Mouse (Mus musculus) right cerebral cortex, postnatal 25 days (tissue): ENCODE measurements at regions not wholly inside any gene's neighbourhood (a gene's known extent, or its start where the extent isn't known, plus 50 kb on each side); places are given as distances from the start of the nearest gene placed in this dataset.

Experiments
- DNase-seq: peaks from one replicate; pipeline ENCODE4 v3.0.0; 2022

DNA sequence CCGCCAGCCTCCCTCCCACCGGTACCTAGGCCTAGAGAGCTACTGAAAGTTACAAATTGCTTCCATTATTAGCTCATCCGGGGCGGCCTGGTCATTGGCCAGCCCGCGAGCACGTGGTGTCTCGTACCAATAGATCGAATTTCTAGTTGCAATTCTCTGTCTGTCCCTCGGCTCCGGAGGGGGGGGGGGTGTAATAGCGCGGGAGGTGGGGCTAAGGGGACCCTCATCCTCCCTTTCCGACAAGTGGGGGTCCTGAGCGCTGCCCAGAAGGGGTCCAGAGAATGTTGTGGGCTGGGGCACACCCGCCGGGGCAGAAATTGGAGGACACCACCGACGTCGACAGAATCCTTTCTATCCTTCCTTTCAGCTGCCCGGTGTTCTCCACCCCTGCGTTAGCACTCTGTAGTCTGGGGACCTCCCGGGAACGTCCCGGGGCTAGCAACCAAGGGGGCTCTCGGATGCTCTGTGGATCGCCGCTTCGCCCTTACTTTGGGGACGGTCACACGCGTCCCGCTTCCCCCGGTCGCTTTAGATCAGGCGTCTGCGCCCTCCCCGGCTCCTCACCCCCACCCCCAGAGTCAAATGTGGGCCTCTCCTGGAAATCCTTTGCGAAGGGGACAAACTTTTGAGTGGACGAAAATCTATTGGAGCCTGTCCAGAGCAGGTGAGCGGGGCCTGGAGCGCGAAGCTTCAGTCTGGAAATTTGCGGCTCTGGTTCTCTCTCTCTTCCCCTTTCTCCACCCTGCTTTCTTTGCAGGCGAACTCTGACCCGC lies 64.6 kb downstream of the Smug1 start:
- no peak for DNase-seq

DNA sequence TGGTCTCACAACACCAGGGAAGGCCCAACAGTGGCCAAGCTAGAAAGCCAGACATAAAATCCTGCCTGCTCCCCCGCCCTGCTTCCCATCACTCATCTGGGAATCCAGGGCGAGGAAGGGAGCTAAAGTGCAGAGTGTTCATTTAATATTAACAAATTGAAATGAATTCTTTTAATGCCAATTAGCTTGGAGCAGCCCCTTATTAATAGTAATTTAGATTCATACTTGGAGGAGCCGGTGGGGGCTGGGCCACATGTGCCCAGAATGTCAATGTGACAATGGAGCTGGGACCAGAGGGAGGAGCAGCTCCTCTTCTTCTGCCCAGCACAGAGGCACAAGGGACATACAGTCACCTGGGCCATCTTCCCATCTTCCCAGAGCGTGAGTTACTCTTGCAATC lies 66.8 kb downstream of the Smug1 start:
- no peak for DNase-seq

DNA sequence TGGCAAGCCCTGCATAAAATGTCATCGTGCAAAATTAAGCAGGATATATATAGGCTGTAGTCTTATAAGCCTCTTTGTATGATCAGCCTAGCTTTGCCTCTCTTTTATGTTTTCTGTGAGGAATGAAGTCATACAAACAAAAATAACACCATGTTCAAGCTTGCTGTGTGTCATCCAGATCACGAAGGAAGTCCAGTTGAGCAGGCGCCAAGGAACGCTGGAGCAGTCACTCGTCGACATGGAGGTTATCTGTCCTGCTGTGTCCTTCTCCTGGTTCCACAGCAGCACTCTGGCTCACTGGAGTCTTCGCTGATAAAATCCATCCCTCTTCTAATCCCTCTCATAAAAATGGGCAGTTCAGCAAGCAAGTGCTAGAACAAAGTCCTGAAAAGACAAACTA lies 72.4 kb downstream of the Smug1 start:
- no peak for DNase-seq

DNA sequence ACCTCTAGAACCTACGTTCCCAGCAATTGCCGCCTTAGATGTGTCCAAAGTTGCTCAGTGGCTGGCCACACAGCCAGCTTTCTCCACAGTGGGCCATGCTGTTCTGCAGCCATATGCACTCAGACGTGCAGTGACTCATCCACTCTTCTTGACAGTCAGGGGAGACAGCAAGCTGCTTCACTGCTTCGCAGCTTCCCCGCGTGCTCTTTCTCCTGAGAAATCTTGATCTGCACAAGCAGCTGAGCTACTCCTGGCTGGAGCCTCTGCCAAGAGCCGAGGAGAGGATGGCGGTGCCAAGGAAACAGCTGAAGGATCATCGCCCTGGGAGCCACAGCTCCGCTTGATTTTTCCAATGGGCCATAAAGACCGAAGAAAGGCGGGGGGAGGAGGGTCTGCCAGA lies 73.2 kb downstream of the Smug1 start:
- peak; percentile 70 for DNase-seq

DNA sequence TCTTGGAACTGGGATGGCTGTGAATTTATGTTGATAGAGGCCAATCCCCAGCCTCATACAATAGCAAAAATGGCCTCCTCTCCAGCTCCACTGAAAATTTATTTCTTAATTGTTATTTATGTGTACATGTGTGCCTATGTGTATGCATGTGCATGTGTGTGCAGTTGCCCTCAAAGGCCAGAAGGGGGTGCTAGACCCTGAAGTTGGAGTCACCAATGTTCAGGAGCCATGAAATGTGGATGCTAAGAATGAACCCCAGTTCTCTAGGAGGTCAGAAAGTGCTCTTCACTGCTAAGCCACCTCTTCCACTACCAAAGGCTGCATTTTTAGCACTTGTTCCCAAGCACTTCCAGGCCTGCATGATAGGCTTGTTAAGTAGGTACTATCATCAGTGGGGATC lies 73.8 kb downstream of the Hoxc4 start:
- no peak for DNase-seq

DNA sequence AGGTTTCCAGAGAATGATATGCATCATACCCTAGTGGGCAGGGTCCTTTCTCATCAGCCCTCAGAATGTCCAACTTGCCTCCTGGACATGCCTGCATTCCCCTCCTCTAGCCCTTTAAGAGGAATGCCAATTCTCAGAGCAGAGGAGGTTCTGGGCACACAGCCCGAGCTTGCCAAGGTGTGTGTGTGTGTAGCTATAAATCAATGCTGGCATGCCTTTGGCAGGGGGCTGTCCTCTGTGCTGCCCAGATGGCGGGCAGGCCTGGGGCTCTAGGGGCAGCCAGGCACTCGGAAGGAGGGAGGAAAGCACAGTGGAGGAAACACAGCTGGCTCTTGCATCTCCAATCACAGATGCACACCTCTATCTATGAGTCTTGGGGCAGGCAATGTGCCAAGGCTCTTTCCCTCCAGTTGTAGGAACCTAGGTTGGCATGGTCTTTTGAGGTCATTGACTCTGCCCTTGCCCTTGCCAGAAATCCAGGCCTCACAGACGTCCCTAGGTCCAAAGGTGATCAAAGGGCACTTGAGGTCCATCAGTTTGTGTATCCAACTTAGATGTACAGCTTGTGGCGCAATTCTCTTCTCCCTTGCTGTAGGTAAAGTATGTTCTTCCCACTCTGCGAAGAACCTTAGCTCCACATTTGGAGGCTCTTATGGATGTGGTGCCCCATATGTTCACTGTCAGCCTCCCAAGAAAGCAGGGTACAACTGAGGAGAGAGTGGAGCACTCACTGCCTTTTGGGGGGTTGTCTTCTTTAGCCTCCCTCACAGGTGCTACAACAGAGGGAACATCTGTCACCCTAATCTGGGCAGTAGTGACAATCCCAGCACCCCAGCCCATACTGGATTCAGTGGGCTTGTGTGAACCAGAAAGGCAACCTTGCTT lies 71.8 kb downstream of the Hoxc4 start:
- peak; percentile 40 for DNase-seq

DNA sequence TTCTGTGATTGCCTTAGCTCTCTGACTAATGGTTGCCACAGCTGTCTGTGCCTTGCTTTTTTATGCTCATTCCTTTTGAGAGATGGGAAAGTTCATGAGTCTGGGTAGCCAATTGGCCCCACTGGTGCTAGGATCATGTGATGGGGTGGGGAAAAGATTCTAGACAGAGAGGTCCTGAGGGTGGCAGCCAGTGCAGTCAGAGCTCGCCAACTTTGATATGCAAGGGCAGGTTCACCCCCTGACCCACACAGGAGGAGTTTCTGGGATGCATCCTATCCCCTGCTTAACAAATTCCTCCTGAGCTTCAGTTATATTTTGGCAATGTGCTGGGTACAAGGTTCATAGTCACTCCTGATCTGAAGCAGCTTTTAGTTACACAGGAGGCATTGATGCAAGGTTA lies 71.1 kb downstream of the Hoxc4 start:
- DNase-seq = no peak

DNA sequence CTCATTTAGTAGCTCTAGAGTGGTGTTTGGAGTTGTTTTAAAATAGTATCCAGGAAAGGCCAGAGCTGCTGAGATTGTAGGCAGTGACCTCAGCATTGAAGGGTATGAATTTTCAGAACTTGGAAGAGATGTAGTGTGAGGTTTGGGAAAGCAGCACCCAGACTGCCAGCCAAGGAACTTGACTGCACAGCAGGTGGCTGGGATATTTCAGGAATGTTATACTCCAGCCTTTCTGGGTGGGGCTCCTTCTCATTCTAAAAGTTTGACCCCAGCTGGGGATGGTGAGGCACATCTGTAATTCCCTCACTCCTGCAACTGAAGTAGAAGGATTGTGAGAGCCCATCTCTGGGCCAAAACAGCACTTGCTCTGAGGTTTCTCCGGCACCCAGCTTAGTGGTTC lies 70.7 kb downstream of the Hoxc4 start:
- DNase-seq = no peak

DNA sequence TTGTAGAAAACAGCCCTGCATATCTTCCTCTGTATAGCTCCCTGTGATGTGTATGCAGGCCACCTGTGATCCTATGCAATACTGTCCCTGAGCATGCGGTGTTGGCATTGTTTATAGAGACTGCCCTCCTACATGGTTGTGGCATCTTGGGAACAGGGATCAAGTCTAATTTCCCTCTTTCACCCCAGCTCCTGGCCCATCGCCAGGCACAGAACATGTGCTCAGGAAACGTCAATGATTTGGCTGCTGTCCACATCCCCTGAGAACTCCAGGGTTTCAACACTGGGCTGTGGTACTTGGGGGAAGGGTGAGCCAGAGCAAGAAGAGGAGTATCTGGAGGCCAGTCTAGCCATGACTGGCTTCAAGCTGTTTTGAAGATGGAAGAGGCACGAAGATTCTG lies 68.5 kb downstream of the Hoxc4 start:
- DNase-seq = no peak

DNA sequence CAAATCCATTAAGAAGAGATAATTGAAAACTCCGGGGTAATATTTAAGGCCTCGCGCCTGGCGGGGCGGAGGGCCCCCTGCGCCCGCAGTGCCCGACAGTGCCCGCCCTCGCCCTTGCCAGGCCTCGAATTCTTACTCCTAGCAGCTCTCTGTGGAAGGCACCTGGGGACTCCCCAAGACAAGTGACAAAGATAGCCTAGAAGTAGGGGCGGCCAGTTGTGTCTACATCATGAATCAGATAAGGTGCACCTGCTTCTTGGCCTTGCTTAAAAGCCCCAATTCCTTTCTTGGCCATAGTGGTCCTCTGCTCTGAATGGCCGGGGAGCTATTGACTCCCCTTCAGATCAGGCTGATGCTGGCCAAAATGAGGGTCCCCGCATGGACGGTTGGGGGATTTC lies 67.9 kb downstream of the Hoxc4 start:
- no peak for DNase-seq
